Mouse (Mus musculus): ENCODE data around the gene Ddr2.

The Ddr2 gene

GRCm38 (mm10) chr1:169952636-169953035 lies 157.9 kb downstream of the Ddr2 start:
- no peak for DNase-seq (ENCODE audit: extremely low spot score, low read depth, low spot score)

DNA sequence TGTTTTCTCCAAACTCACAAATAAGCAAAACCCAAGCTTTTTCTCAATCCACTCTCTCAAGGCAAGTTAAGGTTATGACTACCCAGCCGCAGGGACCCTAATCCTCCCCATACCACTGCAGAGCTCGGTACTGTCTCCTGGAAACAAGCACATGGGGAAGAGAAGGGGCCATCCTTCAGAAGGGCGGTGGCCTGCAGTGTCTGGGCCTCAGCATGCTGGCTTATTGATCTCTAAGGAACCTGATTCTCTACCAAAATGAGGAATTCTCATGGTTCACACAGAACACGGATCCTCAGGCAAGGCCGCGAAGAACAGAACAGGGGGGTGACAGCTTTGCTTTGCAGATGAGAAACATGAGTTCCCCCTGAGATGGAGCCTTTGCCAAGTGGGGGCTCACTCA lies 159.0 kb downstream of the Ddr2 start:
- DNase-seq (ENCODE audit: extremely low spot score, low read depth, low spot score), result no peak

GRCm38 (mm10) chr1:169950651-169951050 lies 159.9 kb downstream of the Ddr2 start:
- DNase-seq (ENCODE audit: extremely low spot score, low read depth, low spot score), result no peak

DNA sequence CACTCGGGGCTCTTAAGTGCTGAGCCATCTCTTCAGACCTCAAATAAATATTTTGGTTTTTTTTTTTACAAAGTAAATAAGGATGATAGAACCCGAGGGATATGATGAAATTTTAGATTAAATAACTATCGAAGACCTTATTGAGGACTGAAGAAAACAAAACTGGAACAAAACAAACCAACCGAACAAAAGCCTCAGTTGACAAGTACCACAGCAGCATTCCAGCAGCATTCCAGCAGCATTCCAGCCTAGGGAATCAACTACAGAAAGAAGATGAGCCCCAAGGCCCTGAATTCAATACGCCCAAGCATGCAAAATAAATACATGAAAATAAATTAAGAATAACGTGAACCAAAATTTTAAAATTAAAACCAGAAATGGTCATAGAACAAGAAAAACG lies 160.6 kb downstream of the Ddr2 start:
- DNase-seq (ENCODE audit: extremely low spot score, low read depth, low spot score), result no peak

DNA sequence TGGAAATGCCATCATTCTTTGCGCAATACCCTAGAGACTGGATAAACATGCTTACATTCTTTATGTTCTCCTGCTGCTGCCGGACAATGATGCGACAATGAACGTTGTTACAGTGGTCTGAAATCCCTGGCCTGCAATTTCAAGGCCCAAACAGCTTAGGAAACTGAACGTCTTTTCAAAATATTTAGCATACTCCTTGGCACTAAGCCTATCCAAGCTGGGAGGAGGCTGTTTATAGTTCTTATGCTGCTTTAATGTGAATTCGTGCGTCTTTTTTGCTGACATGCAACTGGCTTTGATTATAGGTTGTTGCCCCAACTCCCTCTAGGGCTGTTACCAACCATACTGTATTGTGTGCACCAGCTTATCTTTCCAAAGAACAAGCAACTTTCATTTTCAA lies 161.7 kb downstream of the Ddr2 start:
- DNase-seq (ENCODE audit: extremely low spot score, low read depth, low spot score), result no peak

DNA sequence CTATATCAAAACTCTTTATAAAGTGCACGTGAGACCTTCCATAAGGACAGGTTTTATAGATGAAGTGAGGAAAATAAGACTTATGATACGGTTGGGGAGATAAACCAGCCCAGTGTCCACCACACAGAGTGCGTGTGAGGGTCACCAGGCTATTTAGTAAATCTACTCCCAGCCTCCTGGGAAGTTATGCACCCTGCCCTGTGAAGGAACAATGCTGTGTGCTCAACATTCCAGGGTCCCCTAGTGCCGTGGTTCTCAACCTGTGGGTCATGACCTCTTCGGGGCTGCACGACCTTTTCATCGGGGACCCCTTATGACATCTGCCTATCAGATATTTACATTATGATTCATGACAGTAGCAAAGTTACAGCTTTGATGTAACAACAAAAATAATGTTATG lies 162.3 kb downstream of the Ddr2 start:
- no peak for DNase-seq (ENCODE audit: extremely low spot score, low read depth, low spot score)

DNA sequence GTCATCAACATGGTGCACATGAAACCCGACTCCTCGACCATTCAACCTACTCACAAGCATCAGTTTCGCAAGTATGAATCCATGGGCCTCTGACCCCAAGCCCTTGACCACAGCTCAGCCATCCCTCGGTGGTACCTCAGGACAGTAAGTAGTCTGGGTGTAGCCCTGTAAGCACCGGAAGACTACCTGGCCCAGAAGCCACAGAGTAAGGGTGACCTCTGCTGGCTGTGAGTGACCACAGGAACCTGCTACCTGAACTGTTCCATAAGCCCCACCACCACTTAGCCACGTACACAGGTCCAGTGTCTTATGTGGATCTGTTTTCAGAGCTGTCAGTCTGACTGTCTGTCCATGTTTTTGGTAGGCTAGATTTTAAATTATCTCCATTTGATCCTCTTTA lies 162.9 kb downstream of the Ddr2 start:
- no peak for DNase-seq (ENCODE audit: extremely low spot score, low read depth, low spot score)

DNA sequence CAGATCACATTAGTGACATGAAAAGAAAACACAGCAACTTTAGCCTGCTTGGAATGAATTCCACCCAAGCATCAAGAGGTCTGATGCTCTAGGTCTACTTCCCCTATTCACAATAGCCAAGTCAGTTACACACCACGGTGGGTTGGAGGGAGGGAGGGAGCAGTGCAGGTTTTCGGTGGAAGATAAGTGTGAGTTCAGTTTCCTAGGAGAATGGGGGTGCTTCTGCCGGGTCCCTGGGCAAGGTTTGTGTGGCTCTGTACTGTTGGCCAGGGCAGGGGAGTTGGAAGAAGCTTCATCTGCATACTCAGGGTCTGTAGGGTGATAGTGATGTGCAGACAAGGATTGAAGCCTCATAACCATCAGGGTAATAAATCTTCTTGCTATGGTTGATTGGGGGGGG lies 164.6 kb downstream of the Ddr2 start:
- DNase-seq (ENCODE audit: extremely low spot score, low read depth, low spot score), result no peak

DNA sequence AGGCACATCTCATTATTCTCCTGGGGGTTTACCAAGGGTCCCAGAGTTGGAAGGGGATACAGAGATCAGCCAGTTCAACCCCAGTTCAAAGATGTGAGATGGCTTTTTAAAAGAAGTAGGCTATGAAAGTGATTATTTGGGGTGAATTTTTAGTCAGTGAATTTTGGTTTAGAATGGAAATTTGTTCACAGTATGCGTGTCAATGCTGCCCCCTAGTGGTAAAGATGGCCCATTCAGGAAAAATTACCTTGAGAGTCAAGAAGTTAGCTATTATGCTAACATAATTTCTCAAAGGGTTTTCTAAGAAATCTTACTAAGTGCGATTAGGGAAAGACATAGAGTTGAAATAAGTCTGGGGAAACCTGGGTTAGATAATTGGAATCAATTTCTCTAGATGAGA lies 171.2 kb downstream of the Ddr2 start:
- DNase-seq (ENCODE audit: extremely low spot score, low read depth, low spot score), result no peak

DNA sequence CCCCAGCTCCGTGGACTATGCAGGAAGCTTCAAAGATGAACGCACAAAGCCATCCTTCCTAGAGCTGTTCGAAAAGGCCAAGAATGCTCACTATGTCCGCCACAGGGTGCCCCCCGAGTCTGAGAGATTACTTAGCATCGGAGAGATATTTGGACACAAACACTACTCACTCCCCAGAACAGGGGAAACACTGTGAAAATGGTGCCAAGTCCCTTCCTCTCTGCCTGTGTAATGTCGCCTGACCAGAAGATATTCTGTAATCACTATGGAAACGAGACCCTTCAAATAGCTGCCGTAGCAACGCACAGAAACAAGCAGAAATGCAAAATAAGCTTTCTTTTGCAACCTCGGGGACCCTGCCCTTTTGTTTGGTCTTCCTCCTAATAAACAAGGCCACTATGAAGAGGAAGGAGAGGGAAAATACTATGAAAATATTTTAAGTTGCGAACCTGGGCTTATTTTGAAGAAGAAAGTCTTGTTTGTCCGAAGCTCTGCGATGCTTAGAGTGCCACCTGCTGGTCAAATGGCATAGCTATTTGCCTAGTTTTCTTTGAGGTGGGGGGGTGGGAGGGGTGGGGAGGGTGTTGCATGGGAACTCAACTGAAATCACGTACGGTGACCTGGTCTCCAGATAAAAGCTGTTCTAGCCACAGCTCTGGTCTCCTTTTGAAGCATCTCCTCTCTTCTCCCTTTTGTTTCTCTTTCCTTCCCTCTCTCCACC lies 176.4 kb downstream of the Ddr2 start:
- no peak for DNase-seq (ENCODE audit: extremely low spot score, low read depth, low spot score)

DNA sequence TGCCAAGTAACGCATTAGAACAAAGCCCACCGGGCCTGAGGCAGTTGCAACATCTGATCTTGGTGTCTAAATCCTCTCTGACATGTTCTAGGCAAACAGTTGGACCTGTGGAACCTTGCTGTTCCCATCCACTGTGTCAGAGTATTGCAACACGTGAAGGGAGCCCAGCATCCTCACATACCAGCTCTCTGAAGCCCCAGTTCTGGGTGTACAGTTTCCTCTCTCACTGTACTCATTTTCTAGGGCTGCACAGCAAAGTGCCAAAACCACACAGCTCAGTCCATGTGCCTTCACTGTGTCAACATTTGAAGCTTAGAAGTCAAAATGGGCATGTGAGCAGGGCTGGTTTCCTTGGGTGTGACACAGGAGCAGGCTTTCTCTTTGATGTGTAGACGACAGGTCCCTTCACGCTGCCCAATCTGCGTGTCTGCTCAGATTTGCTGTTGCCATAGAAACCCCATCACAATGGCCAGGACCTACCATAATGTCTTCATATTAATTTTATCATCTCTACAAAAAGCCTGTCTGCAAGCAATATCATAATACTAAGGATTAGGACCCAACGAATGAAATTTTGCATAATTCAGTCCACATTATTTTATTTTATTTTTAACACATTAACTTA lies 178.3 kb downstream of the Ddr2 start:
- no peak for DNase-seq (ENCODE audit: extremely low spot score, low read depth, low spot score)

DNA sequence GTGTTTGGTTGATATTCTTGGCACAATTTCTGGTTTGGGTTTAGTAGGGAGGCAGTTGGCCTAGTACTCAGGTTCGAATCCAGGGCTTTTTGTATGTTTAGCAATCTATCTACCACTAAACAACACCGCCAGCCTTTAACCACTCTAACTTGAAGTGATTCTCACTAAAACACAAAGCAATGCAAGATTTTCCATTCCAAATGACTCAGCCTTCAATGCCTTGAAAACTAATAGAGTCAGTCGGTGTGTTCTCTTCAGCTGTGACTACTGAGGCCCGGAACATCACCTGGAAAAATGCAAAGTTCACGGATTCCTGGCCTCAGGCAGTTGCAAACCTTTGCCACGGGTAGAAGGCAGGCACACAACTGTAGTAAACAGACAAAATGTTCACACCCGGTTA lies 178.9 kb downstream of the Ddr2 start:
- no peak for DNase-seq (ENCODE audit: extremely low spot score, low read depth, low spot score)

DNA sequence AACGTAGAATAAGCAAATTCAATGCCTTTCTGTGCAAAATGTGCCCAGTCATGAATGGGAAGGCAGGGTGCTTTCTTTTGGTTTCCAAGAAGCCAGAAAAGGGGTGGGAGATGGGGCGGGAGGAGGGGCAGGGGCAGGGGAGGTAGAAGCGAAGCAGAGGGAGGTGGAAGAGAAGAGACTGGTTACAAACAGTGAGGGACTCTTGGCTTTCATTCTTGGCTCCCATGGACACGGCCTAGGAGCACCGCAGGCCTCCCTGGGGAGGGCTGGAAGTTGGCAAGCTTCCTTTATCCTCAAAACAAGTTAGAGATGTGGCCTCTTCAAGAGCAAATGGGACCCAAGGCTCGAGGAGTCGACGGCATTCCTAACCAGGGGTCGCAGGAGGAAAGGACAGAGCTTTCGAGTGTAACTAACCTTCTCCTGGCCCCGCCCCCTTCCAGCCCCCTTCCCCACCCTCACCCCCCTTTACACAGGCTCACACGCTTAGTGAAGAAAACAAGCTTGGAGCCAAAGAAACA lies 182.0 kb downstream of the Ddr2 start, which contains the start of gene Ccdc190:
Gene Ccdc190 (plus strand): TSS at position 195 of the 518 bp plus-strand sequence.
- no peak for DNase-seq (ENCODE audit: extremely low spot score, low read depth, low spot score)

DNA sequence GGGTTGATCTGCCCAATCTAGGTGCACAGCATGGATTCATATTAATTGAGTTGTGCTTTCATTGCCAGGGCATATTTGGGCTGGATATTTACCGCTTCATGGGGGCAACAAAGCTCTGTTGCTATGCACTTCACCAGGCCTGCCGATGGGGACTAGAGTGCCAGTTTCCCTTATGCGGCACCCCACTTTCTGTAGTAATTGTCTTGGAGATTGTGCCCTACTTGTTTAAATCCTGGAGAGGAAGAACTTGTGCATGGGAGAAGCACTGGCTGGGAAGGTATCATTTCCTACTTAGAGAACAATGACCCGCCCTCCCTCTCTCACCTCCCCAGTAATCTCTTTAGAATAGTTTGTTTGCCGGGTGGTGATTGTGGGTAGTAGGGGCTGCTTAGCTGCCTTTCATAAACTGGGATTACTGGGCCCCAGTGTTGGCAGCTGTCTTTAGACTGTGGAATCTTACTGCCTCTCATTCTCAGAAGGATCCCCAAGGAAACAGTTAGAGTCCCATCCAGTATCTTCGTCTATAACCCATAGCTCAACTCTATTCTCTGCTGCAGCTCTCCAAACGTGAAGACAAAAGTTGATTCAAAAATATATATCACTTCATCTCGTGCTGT lies 182.7 kb downstream of the Ddr2 start:
- no peak for DNase-seq (ENCODE audit: extremely low spot score, low read depth, low spot score)

GRCm38 (mm10) chr1:169924567-169924966 lies 186.0 kb downstream of the Ddr2 start:
- no peak for DNase-seq (ENCODE audit: extremely low spot score, low read depth, low spot score)

Data from hindlimb bud, embryonic 11.5 days (tissue).